In genomic region chr19:5878362-5878722, GRCm38 (mm10) we compare ENCODE assay signal across 8 mouse cellular contexts. TPM values are rescaled to one million over a fixed set of nuclear protein-coding genes. Genes with fewer than 3 reads are reported as not detected.
A peak's percentile ranks its signal among the peaks of the same experiment; 100 is the strongest.
DNase-seq lines count a peak whose midpoint lies in the region; ATAC-seq and TF ChIP-seq lines count a peak whose summit lies in the region.

No protein-coding gene starts in this region.

- no peak for ATAC-seq in forebrain, embryonic 15.5 days (replicated peaks)
- no peak for ATAC-seq in forebrain, embryonic 16.5 days
- ATAC-seq in intestine, embryonic 15.5 days: no peak
- peak; percentile 85 for ATAC-seq in liver, postnatal 0 days

- H3K27me3 ChIP-seq in forebrain, embryonic 15.5 days: no peaks in the 10 kb centered on the region
- no peaks in the 10 kb centered on the region for H3K27me3 ChIP-seq in forebrain, embryonic 16.5 days (replicated peaks; ENCODE audit: control insufficient read depth, insufficient read depth, low read length)
- no peaks in the 10 kb centered on the region for H3K27me3 ChIP-seq in intestine, embryonic 15.5 days (replicated peaks)
- H3K27me3 ChIP-seq in liver, postnatal 0 days (ENCODE audit: insufficient read depth, low read length): no peaks in the 10 kb centered on the region
- H3K27me3 ChIP-seq in testis, adult 2 months (ENCODE audit: control insufficient read depth, insufficient read depth, low read length): no peaks in the 10 kb centered on the region

- H3K4me1 ChIP-seq in forebrain, embryonic 15.5 days: peaks cover 27% of the 10 kb centered on the region
- peaks cover 15% of the 10 kb centered on the region for H3K4me1 ChIP-seq in forebrain, embryonic 16.5 days (replicated peaks; ENCODE audit: control insufficient read depth, insufficient read depth, low read length)
- H3K4me1 ChIP-seq in intestine, embryonic 15.5 days (replicated peaks): peaks cover 20% of the 10 kb centered on the region
- H3K4me1 ChIP-seq in liver, postnatal 0 days (ENCODE audit: insufficient read depth): peaks cover 52% of the 10 kb centered on the region
- H3K4me1 ChIP-seq in testis, adult 2 months (ENCODE audit: control insufficient read depth, insufficient read depth, low read length): peaks cover 22% of the 10 kb centered on the region

- no peaks in the 10 kb centered on the region for H3K9me3 ChIP-seq in forebrain, embryonic 15.5 days
- no peaks in the 10 kb centered on the region for H3K9me3 ChIP-seq in forebrain, embryonic 16.5 days (ENCODE audit: control insufficient read depth, low read length)
- no peaks in the 10 kb centered on the region for H3K9me3 ChIP-seq in intestine, embryonic 15.5 days
- no peaks in the 10 kb centered on the region for H3K9me3 ChIP-seq in liver, postnatal 0 days (ENCODE audit: low read length)

- H3K9ac ChIP-seq in forebrain, embryonic 15.5 days (replicated peaks): peak overlapping the region; percentile 10; the same call in 1 of the 2 replicates
- H3K9ac ChIP-seq in forebrain, embryonic 16.5 days (replicated peaks; ENCODE audit: low read depth, low read length): no peak overlapping the region
- no peak overlapping the region for H3K9ac ChIP-seq in intestine, embryonic 15.5 days
- peak overlapping the region; percentile 57 for H3K9ac ChIP-seq in liver, postnatal 0 days (replicated peaks)

- no peak for TF ChIP-seq EP300 in liver, postnatal 0 days (IDR thresholded peaks at IDR 0.05; ENCODE audit: low read depth)

- no peak for TF ChIP-seq CTCF in liver, postnatal 0 days (IDR thresholded peaks at IDR 0.05; ENCODE audit: low read depth)
- TF ChIP-seq CTCF in testis, adult 2 months (IDR thresholded peaks at IDR 0.05; ENCODE audit: control insufficient read depth, insufficient read depth, insufficient replicate concordance, low read depth, low read length): no peak

- H3K4me3 ChIP-seq in forebrain, embryonic 15.5 days: no peak overlapping the region
- H3K4me3 ChIP-seq in forebrain, embryonic 16.5 days (replicated peaks; ENCODE audit: low read length): no peak overlapping the region
- no peak overlapping the region; the same call in 1 of the 2 replicates for H3K4me3 ChIP-seq in intestine, embryonic 15.5 days (replicated peaks)
- peak overlapping the region; percentile 28 for H3K4me3 ChIP-seq in liver, postnatal 0 days (ENCODE audit: low read depth, low read length)
- H3K4me3 ChIP-seq in testis, adult 2 months (ENCODE audit: control insufficient read depth, low read depth, low read length): peak overlapping the region; percentile 28

- DNase-seq in adrenal gland, adult 8-10 months: peak; percentile 91
- peak; percentile 80 for DNase-seq in liver, postnatal 0 days
- DNase-seq in right cerebral cortex, postnatal 10 days (ENCODE audit: low spot score in 2 of 2): no peak
- no peak for DNase-seq in left cerebral cortex, adult 8-10 months (ENCODE audit: low spot score in 2 of 2)

- no peak overlapping the region for H3K27ac ChIP-seq in forebrain, embryonic 15.5 days (replicated peaks)
- no peak overlapping the region for H3K27ac ChIP-seq in forebrain, embryonic 16.5 days (ENCODE audit: low read length)
- H3K27ac ChIP-seq in intestine, embryonic 15.5 days: 0 out of 2 replicates have a peak overlapping the region, but pooled peaks have one; percentile 56
- H3K27ac ChIP-seq in liver, postnatal 0 days (ENCODE audit: low read depth): peak overlapping the region; percentile 83
- peak overlapping the region; percentile 59 for H3K27ac ChIP-seq in testis, adult 2 months (ENCODE audit: control insufficient read depth, insufficient read depth, low read depth, low read length)

- no peak for TF ChIP-seq POLR2A in testis, adult 2 months (IDR thresholded peaks at IDR 0.05; ENCODE audit: control insufficient read depth, low read depth, low read length)

- no peak overlapping the region for H3K4me2 ChIP-seq in forebrain, embryonic 15.5 days (replicated peaks)
- H3K4me2 ChIP-seq in forebrain, embryonic 16.5 days (ENCODE audit: low read length): no peak overlapping the region
- H3K4me2 ChIP-seq in intestine, embryonic 15.5 days (replicated peaks): peak overlapping the region; percentile 40
- H3K4me2 ChIP-seq in liver, postnatal 0 days (ENCODE audit: low read depth, low read length): peak overlapping the region; percentile 66

- WGBS in forebrain, embryonic 15.5 days: 69% methylated on average over 7 of the region's 7 CpGs
- 81% methylated on average over 7 of the region's 7 CpGs for WGBS in forebrain, embryonic 16.5 days
- WGBS in intestine, embryonic 15.5 days: 55% methylated on average over 7 of the region's 7 CpGs
- 30% methylated on average over 7 of the region's 7 CpGs for WGBS in liver, postnatal 0 days (ENCODE audit: insufficient replicate concordance)

- H3K36me3 ChIP-seq in forebrain, embryonic 15.5 days: no peaks in the 10 kb centered on the region
- no peaks in the 10 kb centered on the region for H3K36me3 ChIP-seq in forebrain, embryonic 16.5 days (ENCODE audit: control insufficient read depth, insufficient read depth)
- H3K36me3 ChIP-seq in intestine, embryonic 15.5 days: no peaks in the 10 kb centered on the region
- peaks cover 8% of the 10 kb centered on the region; the same call in 1 of the 2 replicates for H3K36me3 ChIP-seq in liver, postnatal 0 days (replicated peaks; ENCODE audit: insufficient read depth, low read length)
- H3K36me3 ChIP-seq in testis, adult 2 months (ENCODE audit: control insufficient read depth, insufficient read depth, low read length): no peaks in the 10 kb centered on the region

RNA-seq across cellular contexts. Expression of gene Slc25a45, which starts 0.7 kb away (rescaled TPM):
- 1.2 and 1.7 TPM in 2 replicates for polyA plus RNA-seq in forebrain, embryonic 15.5 days (2015; fragmentation: Nextera tagmentation; extraction: Ambion mirVana)
- 1.5 and 2.0 TPM in 2 replicates for polyA plus RNA-seq in forebrain, embryonic 16.5 days (2015; fragmentation: Nextera tagmentation; extraction: Ambion mirVana)
- total RNA-seq in adrenal gland, adult 8-10 months (2022): 10 to 100 TPM; 12.8 to 21.7 (median 17.5) TPM
- polyA plus RNA-seq in intestine, embryonic 15.5 days (2015; fragmentation: Nextera tagmentation; extraction: Ambion mirVana): 3.5 and 4.2 TPM in 2 replicates
- 8.4 and 9.1 TPM in 2 replicates for polyA plus RNA-seq in liver, postnatal 0 days (2015; fragmentation: Nextera tagmentation; extraction: Ambion mirVana)
- polyA plus RNA-seq in testis, adult 2 months (2012; rRNA removed): 20.1 and 26.1 TPM in 2 replicates
- total RNA-seq in left cerebral cortex, adult 8-10 months (2022): 1 to 10 TPM; 3.2 to 5.1 (median 4.1) TPM

RNA-seq across cellular contexts. Expression of gene Frmd8, which starts 3.3 kb away (rescaled TPM):
- 19.5 and 23.3 TPM in 2 replicates for polyA plus RNA-seq in forebrain, embryonic 15.5 days (2015; fragmentation: Nextera tagmentation; extraction: Ambion mirVana)
- 20.9 and 21.5 TPM in 2 replicates for polyA plus RNA-seq in forebrain, embryonic 16.5 days (2015; fragmentation: Nextera tagmentation; extraction: Ambion mirVana)
- total RNA-seq in adrenal gland, adult 8-10 months (2022): 10 to 100 TPM; 47.6 to 55.2 (median 53.4) TPM
- 26.9 and 28.0 TPM in 2 replicates for polyA plus RNA-seq in intestine, embryonic 15.5 days (2015; fragmentation: Nextera tagmentation; extraction: Ambion mirVana)
- 8.5 and 9.0 TPM in 2 replicates for polyA plus RNA-seq in liver, postnatal 0 days (2015; fragmentation: Nextera tagmentation; extraction: Ambion mirVana)
- polyA plus RNA-seq in testis, adult 2 months (2012; rRNA removed): 25.3 and 28.1 TPM in 2 replicates
- 10 to 100 TPM; 12.1 to 19.9 (median 13.7) TPM for total RNA-seq in left cerebral cortex, adult 8-10 months (2022)

RNA-seq across cellular contexts. Expression of gene Tigd3, which starts 15.6 kb away (rescaled TPM):
- 12.9 and 14.3 TPM in 2 replicates for polyA plus RNA-seq in forebrain, embryonic 15.5 days (2015; fragmentation: Nextera tagmentation; extraction: Ambion mirVana)
- polyA plus RNA-seq in forebrain, embryonic 16.5 days (2015; fragmentation: Nextera tagmentation; extraction: Ambion mirVana): 11.0 and 13.7 TPM in 2 replicates
- 1 to 10 TPM in 3 of 4 experiments, under 1 TPM in 1; 0.93 to 3.5 (median 1.6) TPM for total RNA-seq in adrenal gland, adult 8-10 months (2022)
- polyA plus RNA-seq in intestine, embryonic 15.5 days (2015; fragmentation: Nextera tagmentation; extraction: Ambion mirVana): 1.9 and 2.7 TPM in 2 replicates
- 1.5 and 1.7 TPM in 2 replicates for polyA plus RNA-seq in liver, postnatal 0 days (2015; fragmentation: Nextera tagmentation; extraction: Ambion mirVana)
- polyA plus RNA-seq in testis, adult 2 months (2012; rRNA removed): 0.84 and 0.94 TPM in 2 replicates
- 1 to 10 TPM; 3.9 to 5.6 (median 5.0) TPM for total RNA-seq in left cerebral cortex, adult 8-10 months (2022)

RNA-seq across cellular contexts. Expression of gene Dpf2, which starts 34.5 kb away (rescaled TPM):
- polyA plus RNA-seq in forebrain, embryonic 15.5 days (2015; fragmentation: Nextera tagmentation; extraction: Ambion mirVana): 120 and 137 TPM in 2 replicates
- polyA plus RNA-seq in forebrain, embryonic 16.5 days (2015; fragmentation: Nextera tagmentation; extraction: Ambion mirVana): 124 and 126 TPM in 2 replicates
- 100 to 1,000 TPM in 3 of 4 experiments, 10 to 100 TPM in 1; 93.7 to 147 (median 129) TPM for total RNA-seq in adrenal gland, adult 8-10 months (2022)
- polyA plus RNA-seq in intestine, embryonic 15.5 days (2015; fragmentation: Nextera tagmentation; extraction: Ambion mirVana): 109 and 118 TPM in 2 replicates
- polyA plus RNA-seq in liver, postnatal 0 days (2015; fragmentation: Nextera tagmentation; extraction: Ambion mirVana): 28.1 and 32.6 TPM in 2 replicates
- polyA plus RNA-seq in testis, adult 2 months (2012; rRNA removed): 63.6 and 69.2 TPM in 2 replicates
- 10 to 100 TPM; 76.4 to 87.8 (median 81.6) TPM for total RNA-seq in left cerebral cortex, adult 8-10 months (2022)

RNA-seq across cellular contexts. Expression of gene Cdc42ep2, which starts 46.3 kb away (rescaled TPM):
- polyA plus RNA-seq in forebrain, embryonic 15.5 days (2015; fragmentation: Nextera tagmentation; extraction: Ambion mirVana): 9.1 and 10.1 TPM in 2 replicates
- 11.1 and 12.4 TPM in 2 replicates for polyA plus RNA-seq in forebrain, embryonic 16.5 days (2015; fragmentation: Nextera tagmentation; extraction: Ambion mirVana)
- 1 to 10 TPM; 4.9 to 9.6 (median 8.3) TPM for total RNA-seq in adrenal gland, adult 8-10 months (2022)
- 11.9 and 12.4 TPM in 2 replicates for polyA plus RNA-seq in intestine, embryonic 15.5 days (2015; fragmentation: Nextera tagmentation; extraction: Ambion mirVana)
- polyA plus RNA-seq in liver, postnatal 0 days (2015; fragmentation: Nextera tagmentation; extraction: Ambion mirVana): 3.0 TPM in 2 replicates
- polyA plus RNA-seq in testis, adult 2 months (2012; rRNA removed): 0.89 and 0.90 TPM in 2 replicates
- total RNA-seq in left cerebral cortex, adult 8-10 months (2022): 1 to 10 TPM; 6.1 to 7.4 (median 6.4) TPM

Comparison
In these comparisons a context has a peak if more than half of its experiments do, and no peak if none do; other contexts are left out.
1. H3K9ac ChIP-seq: peak in forebrain, embryonic 15.5 days (single experiment) and liver, postnatal 0 days (single experiment); none in forebrain, embryonic 16.5 days (single experiment) and intestine, embryonic 15.5 days (single experiment).
2. H3K27ac ChIP-seq: peak in intestine, embryonic 15.5 days (single experiment), liver, postnatal 0 days (single experiment) and testis, adult 2 months (single experiment); none in forebrain, embryonic 15.5 days (single experiment) and forebrain, embryonic 16.5 days (single experiment).
3. H3K4me2 ChIP-seq: peak in intestine, embryonic 15.5 days (single experiment) and liver, postnatal 0 days (single experiment); none in forebrain, embryonic 15.5 days (single experiment) and forebrain, embryonic 16.5 days (single experiment).
4. H3K4me3 ChIP-seq: peak in liver, postnatal 0 days (single experiment) and testis, adult 2 months (single experiment); none in forebrain, embryonic 15.5 days (single experiment), forebrain, embryonic 16.5 days (single experiment) and intestine, embryonic 15.5 days (single experiment).
5. DNase-seq: peak in adrenal gland, adult 8-10 months (single experiment) and liver, postnatal 0 days (single experiment); none in right cerebral cortex, postnatal 10 days (0 of 2) and left cerebral cortex, adult 8-10 months (0 of 2).